Mouse (Mus musculus): Measurements from ENCODE around the gene Rgs17.

The Rgs17 gene

GRCm38 (mm10) chr10:5824779-5825178 is 97.4 kb downstream of the Rgs17 start:
- DNase-seq (ENCODE audit: low read depth, low spot score) = peak; percentile 79

- DNase-seq (ENCODE audit: low read depth, low spot score) = peak; percentile 98
These were observed 98.3 kb downstream of the Rgs17 start, which contains the start of gene Mtrf1l for GRCm38 (mm10) chr10:5823740-5824491. Gene Mtrf1l, minus strand, starts transcription at chr10:5823910.

- no peak for DNase-seq (ENCODE audit: low read depth, low spot score)
These were observed 98.9 kb downstream of the Rgs17 start for GRCm38 (mm10) chr10:5823291-5823739.

- DNase-seq (ENCODE audit: low read depth, low spot score) = no peak
These were observed 103.4 kb downstream of the Rgs17 start for GRCm38 (mm10) chr10:5818772-5819171.

GRCm38 (mm10) chr10:5815968-5816367 is 106.2 kb downstream of the Rgs17 start:
- no peak for DNase-seq (ENCODE audit: low read depth, low spot score)

- no peak for DNase-seq (ENCODE audit: low read depth, low spot score)
These were observed 108.5 kb downstream of the Rgs17 start for GRCm38 (mm10) chr10:5813724-5814123.

GRCm38 (mm10) chr10:5807683-5808082 is 114.5 kb downstream of the Rgs17 start:
- no peak for DNase-seq (ENCODE audit: low read depth, low spot score)

GRCm38 (mm10) chr10:5806996-5807395 is 115.2 kb downstream of the Rgs17 start:
- no peak for DNase-seq (ENCODE audit: low read depth, low spot score)

- DNase-seq (ENCODE audit: low read depth, low spot score) = no peak
These were observed 115.8 kb downstream of the Rgs17 start for GRCm38 (mm10) chr10:5806416-5806815.

- peak; percentile 96 for DNase-seq (ENCODE audit: low read depth, low spot score)
These were observed 116.4 kb downstream of the Rgs17 start for GRCm38 (mm10) chr10:5805731-5806307.

- DNase-seq (ENCODE audit: low read depth, low spot score) = peak; percentile 98
These were observed 116.9 kb downstream of the Rgs17 start, which contains the start of gene Fbxo5 for GRCm38 (mm10) chr10:5805243-5805730. Gene Fbxo5, minus strand, starts transcription at chr10:5805600.

- DNase-seq (ENCODE audit: low read depth, low spot score) = peak; percentile 43
These were observed 117.5 kb downstream of the Rgs17 start for GRCm38 (mm10) chr10:5804691-5805156.

- peak; percentile 36 for DNase-seq (ENCODE audit: low read depth, low spot score)
These were observed 118.5 kb downstream of the Rgs17 start for GRCm38 (mm10) chr10:5803739-5804138.

GRCm38 (mm10) chr10:5802866-5803265 is 119.3 kb downstream of the Rgs17 start:
- DNase-seq (ENCODE audit: low read depth, low spot score) = no peak

- peak; percentile 54 for DNase-seq (ENCODE audit: low read depth, low spot score)
These were observed 121.7 kb downstream of the Rgs17 start for GRCm38 (mm10) chr10:5800490-5800889.

- no peak for DNase-seq (ENCODE audit: low read depth, low spot score)
These were observed 124.1 kb downstream of the Rgs17 start for GRCm38 (mm10) chr10:5798069-5798468.

GRCm38 (mm10) chr10:5790657-5791056 is 131.5 kb downstream of the Rgs17 start:
- DNase-seq (ENCODE audit: low read depth, low spot score) = no peak

GRCm38 (mm10) chr10:5786923-5787322 is 135.3 kb downstream of the Rgs17 start:
- DNase-seq (ENCODE audit: low read depth, low spot score) = peak; percentile 48

Data from ES-CJ7 (cell line).